Mouse (Mus musculus) heart, adult 2 months (tissue): ENCODE results near the gene Usp19.

ENCODE experiments used
- CTCF ChIP-seq: fragments of 200-600 bp; IDR thresholded peaks from 2 replicates; pipeline ENCODE4 v1.8.1; 2022; ENCODE audit warnings: antibody characterized with exemption, mild to moderate bottlenecking, moderate library complexity
- EP300 ChIP-seq: fragments of 200-500 bp; IDR thresholded peaks from 2 replicates; pipeline ENCODE4 v1.6.1; 2011; ENCODE audit warnings: low read depth, low read length, control low read depth; ENCODE audit not compliant: insufficient read depth
- POLR2A ChIP-seq: fragments of 200-500 bp; IDR thresholded peaks from 2 replicates; pipeline ENCODE4 v1.6.1; 2011; ENCODE audit warnings: mild to moderate bottlenecking, low read depth, low read length, control low read depth; ENCODE audit not compliant: insufficient read depth

DNA sequence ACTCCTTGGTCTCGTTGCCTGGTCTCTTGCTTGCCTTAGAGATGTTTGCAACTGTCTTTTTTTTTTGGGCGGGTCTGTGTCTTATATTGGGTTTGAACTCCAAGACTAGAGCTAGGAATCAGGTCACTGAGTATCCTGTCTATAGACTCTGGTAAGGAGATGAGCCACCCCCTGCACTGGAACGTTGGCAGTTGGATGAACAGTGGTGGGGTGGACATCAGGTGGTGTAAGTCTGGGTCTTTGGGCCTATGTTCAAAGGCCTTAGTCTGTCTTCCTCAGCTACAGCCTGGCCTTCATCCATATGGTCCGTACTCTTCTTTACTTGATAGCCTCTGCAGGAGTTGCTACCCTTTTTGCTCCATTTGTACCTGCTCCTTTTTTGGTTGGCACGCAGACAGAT, 28.7 kb upstream of the Usp19 start:
- TF ChIP-seq POLR2A (no peak), CTCF (no peak), EP300 (no peak)
